In the genomic region with DNA sequence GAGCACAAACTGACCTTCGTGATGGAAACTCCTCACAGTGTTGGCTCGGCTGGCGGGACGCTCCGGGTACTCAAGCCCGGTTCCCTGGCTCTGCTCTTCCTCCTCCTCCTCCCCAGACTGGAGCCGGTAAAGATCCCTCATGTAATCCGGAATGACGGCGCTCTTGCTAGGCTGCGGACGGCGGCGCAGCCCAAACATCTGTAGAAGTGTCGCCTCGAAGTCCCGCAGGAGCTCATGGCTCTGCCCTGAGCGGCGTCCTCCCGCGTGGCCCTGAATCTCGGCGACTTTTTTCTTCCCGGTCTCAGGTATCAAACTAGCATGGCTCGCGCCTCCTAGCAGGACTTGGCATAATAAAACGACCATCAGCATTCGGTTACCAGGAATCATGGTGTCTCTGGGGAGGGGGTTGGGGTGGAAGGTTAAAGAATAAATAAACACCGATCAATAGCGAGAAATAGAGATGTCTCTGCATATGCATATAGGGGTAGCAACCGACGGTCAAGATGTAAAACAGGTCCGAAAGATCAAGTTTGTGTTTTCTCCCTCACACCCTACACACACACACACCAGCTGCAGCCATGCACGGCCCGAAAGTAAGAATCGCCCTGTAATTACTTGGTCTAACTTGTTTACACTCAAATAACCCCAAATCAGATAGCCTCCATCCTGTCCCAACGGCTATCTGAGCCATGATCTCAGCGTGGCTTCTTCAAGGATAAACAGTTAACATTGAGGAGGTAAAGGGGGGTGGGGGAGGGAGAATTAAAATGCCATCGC, we compare ENCODE assay signal across 9 mouse cellular contexts. TPM values are rescaled to one million over a fixed set of nuclear protein-coding genes. Genes with fewer than 3 reads are reported as not detected.
DNase-seq lines count a peak whose midpoint lies in the region; ATAC-seq and TF ChIP-seq lines count a peak whose summit lies in the region.
"Had no signal": no experiment of that assay in that cellular context is flagged by ENCODE, and none has a peak within 500 bp of the region (broad histone marks: within the 10 kb centered on the region; RNA-seq: fewer than 3 reads in every experiment).

No protein-coding gene starts in this region.

- DNase-seq in left cerebral cortex, adult 2 months (ENCODE audit: extremely low spot score in 1 of 2, low spot score in 2 of 2) = no peak
- DNase-seq in left cerebral cortex, adult 8-10 months (ENCODE audit: low spot score in 2 of 2) = no peak
- DNase-seq in kidney, postnatal 0 days (ENCODE audit: low spot score) = peak; percentile 61
- DNase-seq in ovary, postnatal 10 days (ENCODE audit: low spot score) = no peak
- no peak for DNase-seq in cerebellum, postnatal 4 days (ENCODE audit: low spot score in 2 of 2)

- H3K36me3 ChIP-seq in kidney, postnatal 0 days (ENCODE audit: insufficient read depth, low read length) = peaks cover 7% of the 10 kb centered on the region; the same call in 1 of the 2 replicates
- H3K36me3 ChIP-seq in midbrain, embryonic 16.5 days (ENCODE audit: control insufficient read depth, insufficient read depth, low read length) = no peaks in the 10 kb centered on the region

- H3K27ac ChIP-seq in left cerebral cortex, adult 2 months = no peak overlapping the region
- no peak overlapping the region for H3K27ac ChIP-seq in kidney, postnatal 0 days
- no peak overlapping the region for H3K27ac ChIP-seq in midbrain, embryonic 16.5 days (ENCODE audit: low read length)

- peak overlapping the region; percentile 72 for H3K4me2 ChIP-seq in kidney, postnatal 0 days (ENCODE audit: low read length)
- H3K4me2 ChIP-seq in midbrain, embryonic 16.5 days (ENCODE audit: low read length) = peak overlapping the region; percentile 67

- no peaks in the 10 kb centered on the region for H3K9me3 ChIP-seq in kidney, postnatal 0 days (replicated peaks; ENCODE audit: low read length)
- H3K9me3 ChIP-seq in midbrain, embryonic 16.5 days (replicated peaks; ENCODE audit: control insufficient read depth, low read length, poor library complexity, severe bottlenecking) = no peaks in the 10 kb centered on the region

- peak overlapping the region; percentile 23; the same call in 1 of the 2 replicates for H3K4me3 ChIP-seq in left cerebral cortex, adult 2 months
- H3K4me3 ChIP-seq in kidney, postnatal 0 days (replicated peaks; ENCODE audit: low read depth, low read length) = peak overlapping the region; percentile 56
- peak overlapping the region; percentile 43 for H3K4me3 ChIP-seq in midbrain, embryonic 16.5 days (ENCODE audit: low read depth, low read length)

- WGBS in kidney, postnatal 0 days = 1% methylated on average over 39 of the region's 39 CpGs
- WGBS in midbrain, embryonic 16.5 days = under 1% methylated on average over 39 of the region's 39 CpGs

- TF ChIP-seq CTCF in left cerebral cortex, adult 2 months (IDR thresholded peaks at IDR 0.05) = no peak
- TF ChIP-seq CTCF in kidney, postnatal 0 days (IDR thresholded peaks at IDR 0.05; ENCODE audit: low read depth) = no peak

- 0 out of 2 replicates have a peak, but pooled peaks have one; percentile 9 for ATAC-seq in granulocyte monocyte progenitor cell, adult 5-6 weeks (replicated peaks; ENCODE audit: poor library complexity, severe bottlenecking)
- ATAC-seq in kidney, postnatal 0 days (replicated peaks; ENCODE audit: low FRiP score, low read depth) = no peak
- no peak for ATAC-seq in midbrain, embryonic 16.5 days
- ATAC-seq in CD4-positive, CD25-positive, alpha-beta regulatory T cell, adult 4 months = no peak

- H3K9ac ChIP-seq in kidney, postnatal 0 days (ENCODE audit: low read depth, low read length) = peak overlapping the region; percentile 69
- 0 out of 2 replicates have a peak overlapping the region, but pooled peaks have one; percentile 48 for H3K9ac ChIP-seq in midbrain, embryonic 16.5 days (ENCODE audit: low read depth, low read length)

- intact Hi-C loops in left cerebral cortex, adult 2 months (cut with DNase I) = loop anchor here (5.0 kb wide), 1 partner anchor 394 kb away; no protein-coding TSS in a partner anchor

- H3K4me1 ChIP-seq in kidney, postnatal 0 days (replicated peaks; ENCODE audit: insufficient read depth, low read length) = peaks cover 18% of the 10 kb centered on the region; the same call in 1 of the 2 replicates
- H3K4me1 ChIP-seq in midbrain, embryonic 16.5 days (ENCODE audit: control insufficient read depth, insufficient read depth, low read length) = peaks cover 38% of the 10 kb centered on the region

- H3K27me3 ChIP-seq in kidney, postnatal 0 days (ENCODE audit: insufficient read depth, low read length) = no peaks in the 10 kb centered on the region
- peaks cover 40% of the 10 kb centered on the region for H3K27me3 ChIP-seq in midbrain, embryonic 16.5 days (ENCODE audit: control insufficient read depth, insufficient read depth, low read depth, low read length)

RNA-seq across cellular contexts. Expression of gene Bmp4, which starts 4.6 kb away (rescaled TPM):
- total RNA-seq in left cerebral cortex, adult 2 months (2021) = 1 to 10 TPM; 4.2 to 6.0 TPM
- total RNA-seq in left cerebral cortex, adult 8-10 months (2022) = 1 to 10 TPM; 2.9 to 7.5 (median 5.7) TPM
- not detected in 2 replicates for total RNA-seq in granulocyte monocyte progenitor cell, adult 5-6 weeks (2014; fragmentation: Nextera tagmentation)
- not detected in 2 replicates for total RNA-seq in granulocyte monocyte progenitor cell, adult 5-6 weeks (2017)
- 21.3 and 24.1 TPM in 2 replicates for polyA plus RNA-seq in kidney, postnatal 0 days (2015; fragmentation: Nextera tagmentation; extraction: Ambion mirVana)
- 5.5 and 6.5 TPM in 2 replicates for polyA plus RNA-seq in midbrain, embryonic 16.5 days (2015; fragmentation: Nextera tagmentation; extraction: Ambion mirVana)
- polyA plus RNA-seq in CD4-positive, CD25-positive, alpha-beta regulatory T cell, adult 4 months (2017; shearing (Covaris generic)) = not detected

RNA-seq across cellular contexts. Expression of gene Gm15217, which starts 6.7 kb away (rescaled TPM):
- not detected for total RNA-seq in left cerebral cortex, adult 2 months (2021)
- not detected for total RNA-seq in left cerebral cortex, adult 8-10 months (2022)
- total RNA-seq in granulocyte monocyte progenitor cell, adult 5-6 weeks (2014; fragmentation: Nextera tagmentation) = not detected in 2 replicates
- not detected in 2 replicates for total RNA-seq in granulocyte monocyte progenitor cell, adult 5-6 weeks (2017)
- polyA plus RNA-seq in kidney, postnatal 0 days (2015; fragmentation: Nextera tagmentation; extraction: Ambion mirVana) = 4.5 and 6.4 TPM in 2 replicates
- not detected in 2 replicates for polyA plus RNA-seq in midbrain, embryonic 16.5 days (2015; fragmentation: Nextera tagmentation; extraction: Ambion mirVana)
- not detected for polyA plus RNA-seq in CD4-positive, CD25-positive, alpha-beta regulatory T cell, adult 4 months (2017; shearing (Covaris generic))
- total RNA-seq: hematopoietic stem cell, adult 5-6 weeks had no signal
